Mouse (Mus musculus): ENCODE results near the gene Wdr83.
A peak's percentile ranks its signal among the peaks of the same experiment; 100 is the strongest.

Gene Wdr83

GRCm38 (mm10) chr8:85076993-85077392, 4.1 kb downstream of the Wdr83 start:
- peak; percentile 47 to 58 for DNase-seq

GRCm38 (mm10) chr8:85076001-85076400, 5.1 kb downstream of the Wdr83 start:
- no peak for DNase-seq

- no peak for DNase-seq
Observed at GRCm38 (mm10) chr8:85074617-85075016, 6.5 kb downstream of the Wdr83 start.

GRCm38 (mm10) chr8:85074167-85074566, 6.9 kb downstream of the Wdr83 start:
- no peak for DNase-seq

GRCm38 (mm10) chr8:85073041-85073612, 8.0 kb downstream of the Wdr83 start:
- DNase-seq: no peak

- DNase-seq: no peak
Observed at GRCm38 (mm10) chr8:85072364-85072929, 8.7 kb downstream of the Wdr83 start.

- DNase-seq: peak; percentile 81 to 85
Observed at GRCm38 (mm10) chr8:85071514-85072281, 9.4 kb downstream of the Wdr83 start, which contains the start of gene Dhps. Gene Dhps, plus strand, starts transcription at chr8:85071757.

- no peak for DNase-seq
Observed at GRCm38 (mm10) chr8:85071041-85071440, 10.1 kb downstream of the Wdr83 start.

- no peak for DNase-seq
Observed at GRCm38 (mm10) chr8:85067982-85068381, 13.1 kb downstream of the Wdr83 start, which contains the start of gene Gm5741. Gene Gm5741, minus strand, starts transcription at chr8:85067982.

- DNase-seq: no peak
Observed at GRCm38 (mm10) chr8:85067155-85067554, 14.0 kb downstream of the Wdr83 start.

GRCm38 (mm10) chr8:85065213-85065612, 15.9 kb downstream of the Wdr83 start:
- DNase-seq: no peak

GRCm38 (mm10) chr8:85062603-85063002, 18.5 kb downstream of the Wdr83 start:
- no peak for DNase-seq

GRCm38 (mm10) chr8:85059879-85060616, 21.1 kb downstream of the Wdr83 start, which contains the start of gene Fbxw9:
Gene Fbxw9, plus strand, starts transcription at chr8:85060055.
- DNase-seq: peak; percentile 68 to 79

GRCm38 (mm10) chr8:85057367-85057766, 23.7 kb downstream of the Wdr83 start:
- no peak for DNase-seq

- DNase-seq: no peak
Observed at GRCm38 (mm10) chr8:85043619-85044018, 37.5 kb downstream of the Wdr83 start.

GRCm38 (mm10) chr8:85037681-85038531, 43.2 kb downstream of the Wdr83 start:
- DNase-seq: peak; percentile 60 to 64

GRCm38 (mm10) chr8:85037366-85037680, 43.8 kb downstream of the Wdr83 start:
- no peak for DNase-seq

GRCm38 (mm10) chr8:85036718-85037365, 44.3 kb downstream of the Wdr83 start, which contains the start of gene Tnpo2:
Gene Tnpo2, plus strand, starts transcription at chr8:85036915.
- peak; percentile 80 to 91 for DNase-seq

- DNase-seq: no peak
Observed at GRCm38 (mm10) chr8:85036381-85036717, 44.8 kb downstream of the Wdr83 start.

GRCm38 (mm10) chr8:85035728-85036310, 45.3 kb downstream of the Wdr83 start:
- DNase-seq: no peak

- no peak for DNase-seq
Observed at GRCm38 (mm10) chr8:85035165-85035727, 45.9 kb downstream of the Wdr83 start.
